Mouse (Mus musculus) Patski (cell line): ENCODE measurements around the gene Zbtb20. TPM values are rescaled to one million over a fixed set of nuclear protein-coding genes. Genes with fewer than 3 reads are reported as not detected.

ENCODE experiments used
- ATAC-seq: fragments of 100-300 bp; one replicate; pipeline ENCODE4 v1.8.0; 2021
- CTCF ChIA-PET: fragments of 350-600 bp; sonication (Branson Sonifier 250); formaldehyde crosslinking; loops from one replicate; lab custom pipeline; 2022; ENCODE audit warnings: inconsistent platforms; lab: Charles Lee
- POLR2A ChIA-PET: fragments of 350-600 bp; sonication (Branson Sonifier 250); formaldehyde crosslinking; loops from one replicate; lab custom pipeline; 2022; ENCODE audit warnings: antibody characterized with exemption, inconsistent platforms; lab: Charles Lee
- DNase-seq: peaks from one replicate; pipeline ENCODE4 v3.0.0-alpha.2; 2011; ENCODE audit warnings: low read depth, low spot score
- H3K27me3 ChIP-seq: fragments of 371-371 bp; one replicate; pipeline ENCODE4 v1.5.1; 2021
- CTCF ChIP-seq: fragments of 100-300 bp; IDR thresholded peaks from one replicate; pipeline ENCODE4 v1.5.1; 2021
- in situ Hi-C: fragments of 300-500 bp; cut with MboI; formaldehyde crosslinking; loops from 3 replicates; pipeline ENCODE4 v1.11.1; 2018; ENCODE audit warnings: low pct_unique_long_range_greater_than_20kb, mixed read lengths
- polyA plus RNA-seq: library from polyadenylated mRNA; unstranded; gene quantifications from one replicate; pipeline ENCODE4 v1.2.3, GENCODE M21; 2021

The Zbtb20 gene
- polyA plus RNA-seq, 1 experiment from 2014 or later: 12.2 TPM

- no peak for DNase-seq
- CTCF ChIA-PET: no interaction called here
- no peak for TF ChIP-seq CTCF
- in situ Hi-C loops: no loop called here
- ATAC-seq: no peak
- H3K27me3 ChIP-seq: no peaks in the 10 kb centered on the region
- POLR2A ChIA-PET: no interaction called here
Measured at GRCm38 (mm10) chr16:43610375-43610774, 734.7 kb downstream of the Zbtb20 start.

DNA sequence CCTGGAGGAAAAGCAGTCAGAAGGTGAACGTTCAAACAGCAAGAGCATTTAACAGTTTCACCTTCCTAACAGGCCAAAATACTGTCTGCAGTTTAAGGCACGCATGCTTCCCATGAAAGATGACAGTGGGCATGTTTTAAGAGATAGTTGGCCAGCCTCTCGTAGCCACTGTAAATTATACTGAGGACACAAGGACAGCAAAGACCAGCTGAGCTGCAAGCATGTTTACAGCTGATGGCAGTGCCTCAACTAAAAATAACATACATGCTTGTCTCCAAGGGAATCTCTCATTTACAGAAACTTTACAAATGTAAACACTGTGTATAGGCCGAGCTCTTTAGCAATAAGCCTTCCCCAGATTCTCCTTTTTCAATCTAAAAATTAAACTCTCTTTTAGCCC lies 740.7 kb downstream of the Zbtb20 start:
- ChIA-PET CTCF (no interaction called here), POLR2A (no interaction called here)
- no peak for ATAC-seq
- no peak for DNase-seq
- no peak for TF ChIP-seq CTCF
- no peaks in the 10 kb centered on the region for H3K27me3 ChIP-seq
- in situ Hi-C loops: no loop called here

DNA sequence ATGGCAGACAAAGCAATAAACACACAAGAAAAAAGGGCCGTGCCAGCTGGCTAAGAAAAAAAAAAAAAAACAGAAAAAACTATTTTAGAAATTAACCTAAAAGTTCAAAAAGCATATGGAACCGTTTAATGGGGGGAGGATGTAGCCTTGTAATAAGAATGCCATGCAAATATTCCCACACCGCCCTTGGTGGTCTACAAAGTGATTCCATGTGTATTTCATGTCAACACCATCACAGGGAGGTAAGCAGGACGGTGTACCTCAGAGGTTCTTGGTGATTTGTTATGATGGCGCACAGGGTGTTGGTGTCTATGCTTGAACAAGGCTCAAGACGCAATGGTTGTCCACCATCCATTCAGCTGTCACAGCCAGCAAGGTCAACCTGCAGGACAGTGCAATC lies 741.7 kb downstream of the Zbtb20 start:
- ChIA-PET POLR2A (interaction anchor here (0.6 kb wide), 1 partner anchor 14 kb away, joined by 4 read pairs; no protein-coding TSS in a partner anchor), CTCF (no interaction called here)
- in situ Hi-C loops: no loop called here
- H3K27me3 ChIP-seq: no peaks in the 10 kb centered on the region
- DNase-seq (no peak), ATAC-seq (no peak)
- TF ChIP-seq CTCF: no peak

DNA sequence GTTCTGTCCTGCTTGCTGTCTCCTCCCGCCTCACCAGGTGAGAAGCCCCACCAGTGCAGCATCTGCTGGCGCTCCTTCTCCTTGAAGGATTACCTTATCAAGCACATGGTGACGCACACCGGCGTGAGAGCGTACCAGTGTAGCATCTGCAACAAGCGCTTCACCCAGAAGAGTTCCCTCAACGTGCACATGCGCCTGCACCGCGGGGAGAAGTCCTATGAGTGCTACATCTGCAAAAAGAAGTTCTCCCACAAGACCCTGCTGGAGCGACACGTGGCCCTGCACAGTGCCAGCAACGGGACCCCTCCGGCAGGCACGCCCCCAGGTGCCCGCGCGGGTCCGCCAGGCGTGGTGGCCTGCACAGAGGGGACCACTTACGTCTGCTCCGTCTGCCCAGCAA lies 742.6 kb downstream of the Zbtb20 start:
- ATAC-seq: no peak
- in situ Hi-C loops: no loop called here
- no peaks in the 10 kb centered on the region for H3K27me3 ChIP-seq
- DNase-seq: no peak
- ChIA-PET CTCF (no interaction called here), POLR2A (no interaction called here)
- TF ChIP-seq CTCF: no peak

GRCm38 (mm10) chr16:43619277-43619676 lies 743.6 kb downstream of the Zbtb20 start:
- DNase-seq (no peak), ATAC-seq (no peak)
- in situ Hi-C loops: no loop called here
- H3K27me3 ChIP-seq: no peaks in the 10 kb centered on the region
- CTCF ChIA-PET: no interaction called here
- POLR2A ChIA-PET: no interaction called here
- no peak for TF ChIP-seq CTCF

GRCm38 (mm10) chr16:43620359-43620758 lies 744.7 kb downstream of the Zbtb20 start:
- ChIA-PET POLR2A (no interaction called here), CTCF (no interaction called here)
- H3K27me3 ChIP-seq: no peaks in the 10 kb centered on the region
- ATAC-seq: no peak
- in situ Hi-C loops: no loop called here
- no peak for DNase-seq
- no peak for TF ChIP-seq CTCF

DNA sequence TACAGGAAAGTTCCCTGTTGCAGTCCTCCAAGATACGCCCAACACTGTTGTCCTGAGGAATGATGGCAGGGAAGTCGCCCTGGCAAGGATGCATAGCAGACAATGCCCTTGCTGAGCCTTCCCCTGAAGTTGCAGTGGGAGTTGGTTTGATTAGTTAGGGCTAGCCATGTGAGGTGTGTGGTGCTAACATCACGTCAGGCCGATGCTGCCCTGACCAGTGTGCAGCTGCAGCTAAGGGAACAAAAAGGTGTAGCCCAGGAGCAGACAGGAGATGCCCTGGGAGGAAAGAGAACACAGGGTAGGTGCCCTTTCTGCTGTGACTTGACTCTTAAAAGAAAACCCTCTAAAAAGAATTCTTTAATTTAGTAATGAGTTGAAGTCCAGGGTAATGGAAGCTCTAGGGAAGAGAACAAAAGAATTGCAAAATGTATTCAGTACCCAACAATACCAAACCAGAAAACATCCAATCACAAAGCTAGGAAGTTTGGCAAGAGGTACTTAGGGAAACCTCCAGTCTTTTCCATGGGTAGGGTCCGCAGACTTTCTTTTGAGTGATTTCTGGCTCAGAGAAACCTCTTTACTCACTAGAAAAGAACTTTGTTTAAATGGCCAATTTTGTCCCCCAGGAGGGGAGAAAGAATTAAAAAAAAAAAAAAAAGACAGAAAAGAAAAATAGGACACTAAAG lies 747.8 kb downstream of the Zbtb20 start:
- no peaks in the 10 kb centered on the region for H3K27me3 ChIP-seq
- in situ Hi-C loops: no loop called here
- no peak for DNase-seq
- ATAC-seq: no peak
- ChIA-PET POLR2A (interaction anchor here (1.0 kb wide), 1 partner anchor 10 kb away, joined by 3 read pairs; no protein-coding TSS in a partner anchor), CTCF (interaction anchor here (1.3 to 2.4 kb wide), 2 partner anchors 10 to 12 kb away, joined by 6 to 7 read pairs; no protein-coding TSS in a partner anchor)
- no peak for TF ChIP-seq CTCF

DNA sequence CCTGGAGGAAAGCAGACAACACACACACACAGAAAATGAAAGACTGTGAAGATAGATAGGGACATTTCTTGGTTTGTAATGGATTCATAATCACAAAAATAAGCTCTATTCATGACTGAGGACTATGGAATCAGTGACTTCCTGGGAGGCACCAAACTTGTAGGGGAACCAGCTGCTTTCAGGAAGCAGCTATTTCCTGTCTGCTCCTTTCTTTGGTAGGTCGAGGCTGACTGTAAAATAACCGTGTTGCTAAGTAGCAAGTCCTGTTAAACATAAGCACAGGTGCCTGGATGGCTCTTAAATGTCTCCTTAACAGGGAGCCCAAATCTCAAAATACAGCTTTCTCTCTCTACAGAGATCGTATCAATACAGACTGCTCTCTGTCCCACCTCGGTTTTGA lies 749.2 kb downstream of the Zbtb20 start:
- DNase-seq (no peak), ATAC-seq (no peak)
- TF ChIP-seq CTCF: no peak
- H3K27me3 ChIP-seq: no peaks in the 10 kb centered on the region
- ChIA-PET POLR2A (no interaction called here), CTCF (interaction anchor here (2.4 kb wide), 1 partner anchor 8 kb away, joined by 7 read pairs; no protein-coding TSS in a partner anchor)
- in situ Hi-C loops: no loop called here

- H3K27me3 ChIP-seq: no peaks in the 10 kb centered on the region
- no peak for DNase-seq
- no peak for TF ChIP-seq CTCF
- in situ Hi-C loops: no loop called here
- POLR2A ChIA-PET: no interaction called here
- CTCF ChIA-PET: interaction anchor here (2.4 kb wide), 1 partner anchor 8 kb away, joined by 7 read pairs; no protein-coding TSS in a partner anchor
- ATAC-seq: no peak
Measured at GRCm38 (mm10) chr16:43625289-43625688, 749.6 kb downstream of the Zbtb20 start.

DNA sequence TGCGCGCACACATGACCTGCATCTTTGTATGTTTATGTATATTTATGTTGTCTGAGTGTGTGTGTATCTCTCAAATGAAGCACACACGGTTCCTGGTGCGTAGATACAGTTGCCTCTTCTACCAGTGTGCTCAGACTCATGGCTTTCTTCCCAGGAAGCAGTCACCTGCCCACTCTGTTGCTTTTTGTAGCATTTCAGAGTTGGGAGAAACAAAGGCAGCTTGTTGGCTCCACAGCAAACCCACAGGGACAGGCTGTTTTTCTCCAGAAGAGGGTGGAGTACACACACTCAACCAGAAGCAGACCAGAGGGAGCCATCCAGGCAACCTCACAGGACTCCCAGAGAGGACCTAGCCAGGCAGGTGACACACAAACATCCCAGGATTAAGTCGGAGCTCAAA lies 750.3 kb downstream of the Zbtb20 start:
- in situ Hi-C loops: no loop called here
- ChIA-PET CTCF (no interaction called here), POLR2A (no interaction called here)
- ATAC-seq (no peak), DNase-seq (no peak)
- no peaks in the 10 kb centered on the region for H3K27me3 ChIP-seq
- TF ChIP-seq CTCF: no peak

DNA sequence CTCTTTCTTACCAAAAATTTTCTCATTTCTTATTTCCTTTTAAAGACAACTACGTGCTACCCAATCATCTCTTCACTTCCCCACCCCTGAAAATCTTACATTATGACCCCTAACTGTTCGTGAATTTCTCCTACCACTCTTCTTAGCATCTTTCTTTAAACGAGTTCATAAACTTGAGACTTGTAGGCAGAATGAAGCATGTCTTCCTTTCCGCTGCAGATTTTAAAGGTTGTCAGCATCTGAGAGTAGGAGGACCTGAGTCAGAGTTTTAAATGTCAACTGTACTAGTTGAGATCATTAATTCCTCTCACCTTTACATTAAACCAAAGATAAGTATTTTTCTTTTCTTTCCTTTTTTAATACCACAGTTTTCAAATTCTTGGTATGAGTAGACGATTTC lies 753.0 kb downstream of the Zbtb20 start:
- POLR2A ChIA-PET: interaction anchor here (0.5 kb wide), 1 partner anchor 26 kb away, joined by 3 read pairs; no protein-coding TSS in a partner anchor
- ATAC-seq (no peak), DNase-seq (no peak)
- CTCF ChIA-PET: interaction anchor here (1.2 kb wide), 1 partner anchor 15 kb away, joined by 3 read pairs; no protein-coding TSS in a partner anchor
- in situ Hi-C loops: no loop called here
- no peak for TF ChIP-seq CTCF
- no peaks in the 10 kb centered on the region for H3K27me3 ChIP-seq
